Mouse (Mus musculus) gastrocnemius, adult 2 months (tissue): ENCODE data around the gene Lsm14a. TPM values are rescaled to one million over a fixed set of nuclear protein-coding genes. Genes with fewer than 3 reads are reported as not detected.

ENCODE experiments used
- DNase-seq: peaks from one replicate; pipeline ENCODE4 v3.0.0; 2022
- H3K27ac ChIP-seq: fragments of 200-600 bp; 2 replicates; pipeline ENCODE4 v1.8.1; 2022; ENCODE audit warnings: mild to moderate bottlenecking
- H3K4me3 ChIP-seq: fragments of 200-600 bp; 2 replicates; pipeline ENCODE4 v1.8.1; 2022; ENCODE audit warnings: mild to moderate bottlenecking, moderate library complexity
- CTCF ChIP-seq: fragments of 200-600 bp; IDR thresholded peaks from 2 replicates; pipeline ENCODE4 v1.8.1; 2022; ENCODE audit warnings: antibody characterized with exemption, mild to moderate bottlenecking, moderate library complexity
- intact Hi-C: fragments of 180-260 bp; cut with DNase I; formaldehyde crosslinking; loops from one replicate; pipeline ENCODE4 v1.15.1; 2025
- total RNA-seq, 2 experiments: library from RNA; stranded (reverse); gene quantifications; 2 replicates each; pipeline ENCODE4 v1.2.3; 2021

The Lsm14a gene
- total RNA-seq, 2 experiments from 2014 or later: 92.8 to 96.2 TPM

DNA sequence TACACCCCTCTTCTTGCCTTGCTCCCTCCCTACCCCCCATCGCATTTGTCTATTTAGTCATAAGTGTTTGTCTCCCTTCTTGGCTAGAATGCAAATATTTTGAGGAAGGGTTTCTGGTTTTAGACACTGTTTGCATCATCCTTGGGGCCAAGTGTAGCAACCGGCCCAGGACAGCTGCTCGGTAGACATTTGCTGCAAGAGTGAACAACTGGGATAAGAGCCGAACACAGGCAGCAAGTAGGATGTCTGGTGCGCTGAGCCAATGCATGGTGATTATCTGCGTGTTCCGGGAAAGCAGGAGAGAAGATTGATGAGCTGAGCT is 2.3 kb downstream of the Lsm14a start:
- intact Hi-C loops: loop anchor here (5.0 kb wide), 1 partner anchor 267 kb away; the partner anchor contains the start of gene Kctd15
- Histone ChIP-seq H3K4me3 (peak overlapping the region; percentile 94), H3K27ac (peak overlapping the region; percentile 100)
- TF ChIP-seq CTCF: no peak
- DNase-seq: peak; percentile 66

DNA sequence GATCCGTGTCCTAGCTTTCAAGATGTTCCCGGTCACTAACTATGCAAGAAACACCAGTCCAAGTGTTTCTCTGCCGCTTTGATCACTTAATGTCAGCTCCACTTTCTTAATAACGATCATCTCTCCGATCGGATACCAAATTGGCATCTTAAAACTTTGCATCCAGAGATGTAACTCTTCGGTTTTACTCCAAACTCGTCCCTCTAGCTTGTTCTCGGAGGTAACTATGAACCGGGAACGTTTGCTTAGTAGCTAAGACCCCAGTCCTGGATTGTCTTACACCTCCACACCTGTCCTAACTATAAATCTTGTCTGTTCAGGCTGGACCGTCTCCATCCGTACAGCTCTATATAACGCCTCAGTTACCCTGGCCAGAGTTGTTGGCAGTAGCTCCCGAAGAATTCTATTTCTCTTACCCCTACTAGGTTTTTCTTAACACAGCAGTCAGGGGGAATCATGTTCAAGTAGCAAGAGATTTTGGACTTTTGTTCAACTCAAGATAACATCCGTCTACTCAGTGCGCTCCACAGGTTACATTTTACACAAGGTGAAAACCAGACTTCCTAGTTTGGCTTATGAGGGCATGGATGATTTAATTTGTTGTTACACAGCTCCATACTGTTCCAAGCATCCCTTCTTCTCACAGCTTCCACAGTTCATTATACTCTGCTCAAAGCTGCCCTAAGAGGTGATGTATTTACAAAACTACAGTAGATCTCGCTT is 2.8 kb downstream of the Lsm14a start:
- peak; percentile 75 for DNase-seq

DNA sequence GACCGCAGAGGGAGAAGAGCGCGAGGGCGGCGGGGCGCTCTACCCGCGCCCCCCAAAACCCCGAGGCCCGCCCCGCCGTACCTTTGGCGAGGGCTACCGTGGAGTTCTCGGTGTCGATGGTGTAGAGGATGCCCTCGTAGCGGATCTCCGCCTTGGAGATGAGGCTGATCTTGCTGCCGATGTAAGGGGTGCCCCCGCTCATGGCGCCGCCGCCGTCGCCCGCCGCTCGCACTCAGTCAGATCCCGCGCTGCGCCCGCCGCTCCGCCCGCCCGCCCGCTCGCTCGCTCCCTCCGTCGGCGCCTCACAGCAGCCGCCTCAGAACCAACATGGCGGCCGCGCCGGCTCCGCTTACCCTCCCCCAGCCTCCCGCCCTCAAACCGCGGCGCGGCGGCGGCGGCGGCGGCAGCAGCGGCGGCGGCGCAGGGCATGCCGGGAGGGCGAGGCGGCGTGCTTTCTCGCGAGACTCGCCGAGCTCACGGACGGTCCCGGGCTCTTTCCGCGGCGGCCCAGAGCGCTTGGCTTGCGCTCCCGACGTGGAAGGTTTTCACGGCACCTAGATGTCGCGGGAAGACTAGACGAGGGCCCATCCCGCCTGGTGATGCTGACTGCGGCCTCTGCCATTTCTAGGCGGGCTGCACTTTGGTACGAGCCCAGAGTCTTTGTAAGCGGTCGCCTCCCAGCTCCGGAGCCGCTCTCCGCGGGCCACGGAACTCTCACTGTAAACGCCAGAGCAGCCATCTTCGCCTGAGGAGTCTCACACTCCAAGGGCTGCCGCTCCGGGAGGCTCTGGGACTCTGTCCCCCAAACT is 3.6 kb downstream of the Lsm14a start:
- no peak for TF ChIP-seq CTCF
- intact Hi-C loops: loop anchor here (5.0 kb wide), 1 partner anchor 268 kb away; the partner anchor contains the start of gene Kctd15
- DNase-seq: peak; percentile 98
- Histone ChIP-seq H3K4me3 (peak overlapping the region; percentile 94), H3K27ac (peak overlapping the region; percentile 100)

More for the DNA sequence above, 2.8 kb downstream of the Lsm14a start:
- Histone ChIP-seq H3K27ac (peak overlapping the region; percentile 100), H3K4me3 (peak overlapping the region; percentile 94)
- no peak for TF ChIP-seq CTCF
- intact Hi-C loops: loop anchor here (5.0 kb wide), 1 partner anchor 267 kb away; the partner anchor contains the start of gene Kctd15

DNA sequence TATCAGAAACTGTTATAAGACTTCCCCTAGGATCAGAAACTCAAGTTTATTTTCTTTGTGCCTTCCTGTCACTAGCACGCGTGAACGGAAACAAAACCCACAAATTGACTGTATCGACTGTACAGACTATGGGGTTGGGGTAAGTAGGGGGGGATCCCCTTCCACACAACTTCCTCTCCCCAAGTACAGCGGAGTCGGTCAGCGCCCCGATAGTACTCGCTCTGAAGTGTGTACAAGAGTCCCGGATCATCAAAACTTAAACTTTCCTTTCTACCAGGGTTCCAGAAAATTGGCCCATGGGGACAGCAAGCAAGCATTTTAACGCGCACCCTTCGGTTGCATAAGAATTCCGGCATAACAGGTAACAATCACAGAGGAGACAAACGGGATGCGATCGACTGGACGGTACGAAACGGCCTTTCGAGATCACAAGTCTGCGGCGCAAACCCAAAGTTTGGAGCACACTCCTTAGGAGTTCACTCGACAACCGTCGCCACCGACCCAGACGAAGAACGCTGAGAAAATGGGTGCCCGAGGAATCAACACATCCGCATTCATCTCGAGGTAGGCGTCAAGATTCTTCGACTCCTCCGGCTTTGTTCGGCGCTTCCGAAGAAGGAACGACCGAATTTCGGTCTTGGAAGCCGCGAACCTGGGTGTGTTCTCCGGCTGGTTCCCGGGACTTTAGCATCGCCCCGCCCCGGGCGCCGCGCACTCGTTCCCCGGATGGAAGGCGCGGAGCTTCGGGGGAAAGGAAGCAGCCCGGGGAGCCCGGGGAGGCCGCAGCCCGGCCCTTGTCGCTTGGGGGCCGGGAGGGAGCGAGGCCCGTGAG is 4.5 kb downstream of the Lsm14a start:
- H3K27ac ChIP-seq: peak overlapping the region; percentile 100
- no peak for TF ChIP-seq CTCF
- intact Hi-C loops: no loop called here
- DNase-seq: peak; percentile 82
- peak overlapping the region; percentile 94 for H3K4me3 ChIP-seq

DNA sequence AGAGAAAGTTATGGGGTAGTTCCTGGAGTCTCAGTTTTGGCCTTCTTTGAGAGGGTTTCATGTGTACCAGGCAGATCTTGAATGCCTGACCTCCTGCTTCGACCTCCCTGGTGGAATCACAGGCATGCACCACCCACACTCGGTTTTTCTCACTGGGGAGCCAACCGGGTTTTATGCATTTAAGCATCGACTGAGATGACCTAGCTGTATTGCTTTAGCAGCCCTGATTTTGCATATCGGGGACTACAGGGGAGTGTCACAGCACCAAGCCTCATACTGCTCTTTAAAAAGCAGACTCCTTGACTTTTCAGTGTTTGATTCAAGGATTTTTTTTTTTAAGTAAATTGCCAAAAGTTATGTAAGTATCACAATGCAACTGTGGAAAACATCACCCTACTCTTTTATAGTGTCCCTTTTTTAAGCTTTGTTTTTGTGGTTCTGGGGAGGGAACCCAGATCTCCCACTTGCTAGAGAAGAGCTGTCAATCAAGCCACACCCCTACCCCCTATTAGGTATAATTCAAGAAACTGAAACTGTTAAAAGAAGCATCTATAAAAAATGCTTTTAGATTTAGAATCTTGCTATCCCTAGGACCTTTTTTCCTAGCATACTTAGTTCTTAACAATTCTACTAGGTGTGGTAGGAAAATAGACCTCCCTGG is 5.2 kb downstream of the Lsm14a start:
- intact Hi-C loops: no loop called here
- Histone ChIP-seq H3K27ac (peak overlapping the region; percentile 100), H3K4me3 (peak overlapping the region; percentile 94)
- no peak for DNase-seq
- TF ChIP-seq CTCF: no peak

DNA sequence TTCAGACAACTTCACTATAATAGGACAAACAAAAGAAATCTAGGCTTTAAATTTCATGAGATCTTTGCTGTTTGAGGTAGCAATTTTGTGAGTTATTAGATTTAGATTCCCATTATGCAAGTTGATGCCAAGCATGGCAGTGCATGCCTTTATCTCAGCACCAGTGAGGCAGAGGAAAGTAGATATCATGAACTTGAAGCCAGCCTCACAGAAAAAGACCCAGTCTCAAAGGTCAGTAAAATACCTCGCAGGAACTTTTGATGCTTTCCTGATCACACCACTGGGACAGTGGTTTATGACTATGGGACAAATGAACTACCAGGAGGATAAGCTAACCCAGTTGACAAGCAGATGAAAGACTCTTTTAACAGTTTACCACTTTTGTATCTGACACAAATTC is 10.3 kb downstream of the Lsm14a start:
- no peak for TF ChIP-seq CTCF
- Histone ChIP-seq H3K4me3 (no peak overlapping the region), H3K27ac (peak overlapping the region; percentile 66)
- no peak for DNase-seq
- intact Hi-C loops: no loop called here

DNA sequence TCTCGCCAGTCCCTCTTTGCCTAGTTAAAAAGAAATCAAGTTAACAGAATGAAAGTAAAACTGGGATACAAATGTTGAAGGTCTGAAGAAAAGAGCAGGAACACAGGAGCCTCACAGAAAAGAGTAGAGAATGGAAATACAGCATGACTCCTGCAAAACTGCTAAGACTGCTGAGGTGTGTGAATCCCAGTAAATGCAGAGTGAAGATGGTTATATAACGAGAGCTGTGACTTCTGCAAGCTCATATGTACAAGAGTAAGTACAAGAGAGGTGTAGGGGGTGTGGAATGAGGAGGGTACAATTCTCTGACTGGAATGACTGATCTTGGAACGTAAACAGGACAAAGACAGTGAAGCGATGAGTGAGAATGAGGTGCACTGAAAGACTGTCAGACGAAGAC is 11.4 kb downstream of the Lsm14a start:
- no peak for DNase-seq
- Histone ChIP-seq H3K27ac (peak overlapping the region; percentile 17; the same call in 1 of the 2 replicates), H3K4me3 (no peak overlapping the region)
- TF ChIP-seq CTCF: no peak
- intact Hi-C loops: no loop called here

DNA sequence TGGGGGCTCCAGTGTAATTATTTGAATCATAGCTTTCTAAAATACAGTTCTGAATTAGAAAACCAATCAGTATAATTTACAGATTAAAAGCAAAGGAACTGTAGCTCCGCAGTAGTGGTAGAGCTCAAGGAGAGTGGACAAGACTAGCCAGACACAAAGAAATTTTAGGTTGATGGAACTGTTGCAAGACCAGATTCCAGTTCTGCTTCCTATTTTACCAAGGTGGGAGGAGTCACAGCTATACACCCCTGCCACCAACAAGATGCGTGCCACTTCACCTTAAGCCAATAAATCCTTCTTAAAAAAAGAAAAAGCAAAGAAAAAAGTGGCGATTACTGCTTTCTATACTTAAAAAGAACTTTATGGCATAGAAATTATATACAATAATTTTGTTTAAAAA is 12.8 kb downstream of the Lsm14a start:
- no peak overlapping the region for H3K4me3 ChIP-seq
- intact Hi-C loops: no loop called here
- DNase-seq: no peak
- TF ChIP-seq CTCF: no peak
- no peak overlapping the region for H3K27ac ChIP-seq

DNA sequence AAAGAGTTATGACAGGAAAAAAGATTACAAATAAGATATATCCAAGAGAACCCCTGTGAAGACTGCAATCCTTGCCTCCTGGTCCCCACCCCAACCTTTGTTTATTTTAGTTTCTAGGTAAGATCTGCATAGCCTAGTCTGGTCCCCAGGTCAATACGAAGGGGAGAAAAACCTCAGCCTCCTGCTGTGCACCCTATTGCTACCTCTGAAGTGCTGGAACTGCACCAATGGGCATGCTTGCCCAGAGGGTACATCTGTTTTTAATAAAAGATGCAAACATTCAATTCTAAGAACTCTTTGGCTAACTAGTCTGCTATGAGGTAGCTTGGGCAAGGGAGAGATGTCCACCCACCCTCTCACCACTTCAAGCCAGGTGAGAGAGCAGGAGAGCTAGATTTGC is 19.2 kb downstream of the Lsm14a start:
- DNase-seq: no peak
- TF ChIP-seq CTCF: no peak
- intact Hi-C loops: no loop called here

DNA sequence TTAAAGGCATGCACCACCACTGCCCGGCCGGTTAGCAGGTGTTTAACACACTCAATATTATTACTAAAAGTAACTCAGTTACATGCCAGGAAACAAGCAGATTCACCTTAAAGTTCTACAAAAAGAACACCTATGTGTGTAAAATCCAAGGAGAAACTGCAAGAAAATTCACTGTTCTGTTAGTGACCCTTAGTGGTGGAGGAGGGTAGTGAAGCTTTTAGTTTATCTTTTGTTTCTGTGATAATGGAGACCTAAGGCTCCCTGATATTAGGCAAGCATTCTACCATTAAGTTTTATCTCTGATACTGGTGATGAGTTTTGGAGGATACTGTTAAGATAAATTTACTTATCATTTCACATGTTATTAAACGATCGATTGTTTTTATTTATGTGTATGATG is 37.5 kb downstream of the Lsm14a start:
- DNase-seq: no peak
- H3K27ac ChIP-seq: no peak overlapping the region
- TF ChIP-seq CTCF: peak; percentile 78
- H3K4me3 ChIP-seq: no peak overlapping the region
- intact Hi-C loops: loop anchor here (5.0 kb wide), 1 partner anchor 103 kb away; the partner anchor contains the start of gene Gm6096

More for the DNA sequence above, 19.2 kb downstream of the Lsm14a start:
- Histone ChIP-seq H3K27ac (no peak overlapping the region; the same call in 1 of the 2 replicates), H3K4me3 (no peak overlapping the region)

DNA sequence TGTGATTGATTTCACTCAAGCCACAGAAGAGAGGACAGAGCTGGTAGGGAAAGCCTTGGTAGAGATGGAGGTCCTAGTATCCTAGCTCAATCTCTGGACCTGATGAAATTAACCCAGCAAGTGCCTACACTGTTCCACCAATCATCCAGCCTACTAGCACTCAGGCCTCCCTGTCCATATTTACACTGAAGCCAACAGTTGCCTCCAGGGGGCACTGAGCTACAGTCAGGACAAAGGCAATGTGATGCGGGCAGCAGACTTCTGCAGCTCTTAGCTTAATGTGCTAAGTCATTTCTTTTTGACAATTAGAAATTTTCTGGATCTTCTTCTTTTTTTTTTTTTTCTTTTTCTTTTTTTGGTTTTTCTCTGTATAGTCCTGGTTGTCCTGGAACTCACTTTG is 41.1 kb downstream of the Lsm14a start:
- peak; percentile 24 for DNase-seq
- intact Hi-C loops: loop anchor here (2.0 kb wide), 1 partner anchor 85 kb away; no protein-coding TSS in a partner anchor
- Histone ChIP-seq H3K4me3 (no peak overlapping the region), H3K27ac (no peak overlapping the region)
- peak; percentile 43; the same call in 1 of the 2 replicates for TF ChIP-seq CTCF

DNA sequence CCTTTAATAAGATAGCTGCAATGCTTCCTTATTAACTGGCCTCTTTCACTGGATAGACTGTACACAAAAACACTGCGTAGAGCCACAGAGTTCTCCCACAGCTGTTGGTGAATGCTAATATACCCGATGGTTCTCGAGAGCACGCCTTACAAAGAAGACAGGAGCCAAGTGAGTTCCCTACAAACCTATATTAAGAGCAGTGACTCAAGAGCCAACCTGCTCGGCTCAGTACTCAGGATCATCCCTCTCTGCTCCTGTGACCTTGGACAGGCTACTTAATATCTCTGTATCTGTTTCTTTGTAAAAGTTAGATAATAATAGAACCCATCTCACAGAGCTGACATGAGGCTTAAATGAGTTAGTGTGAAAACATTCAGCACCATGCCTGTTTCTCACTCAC is 42.9 kb downstream of the Lsm14a start:
- Histone ChIP-seq H3K27ac (peak overlapping the region; percentile 82), H3K4me3 (no peak overlapping the region)
- peak; percentile 33 for DNase-seq
- intact Hi-C loops: no loop called here
- TF ChIP-seq CTCF: no peak
